Comparison of ENCODE assay signal across 29 mouse cellular contexts in the genomic region with DNA sequence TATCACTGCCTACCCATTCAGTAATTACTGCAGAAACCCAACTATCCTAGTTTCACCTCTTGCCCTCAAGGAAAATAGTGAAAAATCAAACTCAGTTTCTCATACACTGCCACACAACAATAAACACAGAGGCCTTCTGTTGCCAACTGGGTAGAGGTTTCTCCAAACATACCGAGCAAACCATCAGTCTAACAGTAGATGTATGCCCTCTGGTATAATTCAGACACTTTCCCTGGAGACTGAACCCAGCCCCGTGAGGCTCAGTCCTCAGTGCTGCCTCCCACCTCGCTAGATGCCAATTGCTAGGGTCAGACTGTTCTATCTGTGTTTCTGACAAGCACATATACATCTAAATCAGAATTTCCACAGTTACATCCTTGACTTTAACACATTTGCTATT.
DNase-seq lines count a peak whose midpoint lies in the region; ATAC-seq and TF ChIP-seq lines count a peak whose summit lies in the region.
"Had no signal": no experiment of that assay in that cellular context is flagged by ENCODE, and none has a peak within 500 bp of the region (broad histone marks: within the 10 kb centered on the region; RNA-seq: fewer than 3 reads in every experiment).

No protein-coding gene starts in this region.

- H3K9me3 ChIP-seq in intestine, embryonic 14.5 days (ENCODE audit: control insufficient read depth, low read length), result no peaks in the 10 kb centered on the region
- no peaks in the 10 kb centered on the region for H3K9me3 ChIP-seq in intestine, postnatal 0 days (ENCODE audit: control insufficient read depth)
- no peaks in the 10 kb centered on the region for H3K9me3 ChIP-seq in lung, embryonic 15.5 days
- no peaks in the 10 kb centered on the region for H3K9me3 ChIP-seq in embryonic facial prominence, embryonic 15.5 days (replicated peaks)
- H3K9me3 ChIP-seq: embryonic facial prominence, embryonic 12.5 days; forebrain, embryonic 13.5 days; heart, embryonic 10.5 days; hindbrain, embryonic 12.5 days; limb, embryonic 15.5 days; liver, embryonic 13.5 days had no signal

- H3K36me3 ChIP-seq in intestine, embryonic 14.5 days (ENCODE audit: control insufficient read depth, insufficient read depth, low read length), result no peaks in the 10 kb centered on the region
- no peaks in the 10 kb centered on the region for H3K36me3 ChIP-seq in intestine, postnatal 0 days (ENCODE audit: control insufficient read depth, insufficient read depth)
- no peaks in the 10 kb centered on the region for H3K36me3 ChIP-seq in lung, embryonic 15.5 days
- H3K36me3 ChIP-seq in embryonic facial prominence, embryonic 15.5 days, result no peaks in the 10 kb centered on the region
- H3K36me3 ChIP-seq: embryonic facial prominence, embryonic 12.5 days; hindbrain, embryonic 12.5 days; limb, embryonic 15.5 days; liver, embryonic 13.5 days had no signal

- H3K4me2 ChIP-seq in intestine, embryonic 14.5 days (ENCODE audit: low read length), result no peak overlapping the region
- no peak overlapping the region for H3K4me2 ChIP-seq in intestine, postnatal 0 days (replicated peaks; ENCODE audit: low read depth)
- H3K4me2 ChIP-seq in lung, embryonic 15.5 days, result no peak overlapping the region
- no peak overlapping the region for H3K4me2 ChIP-seq in embryonic facial prominence, embryonic 15.5 days (replicated peaks)
- H3K4me2 ChIP-seq: embryonic facial prominence, embryonic 12.5 days; forebrain, embryonic 13.5 days; hindbrain, embryonic 12.5 days; limb, embryonic 15.5 days; liver, embryonic 13.5 days; midbrain, embryonic 11.5 days had no signal

- no peak overlapping the region for H3K9ac ChIP-seq in intestine, embryonic 14.5 days (ENCODE audit: low read length)
- no peak overlapping the region for H3K9ac ChIP-seq in intestine, postnatal 0 days (ENCODE audit: low read depth, low read length)
- H3K9ac ChIP-seq in lung, embryonic 15.5 days, result no peak overlapping the region
- H3K9ac ChIP-seq in embryonic facial prominence, embryonic 15.5 days, result no peak overlapping the region
- H3K9ac ChIP-seq: embryonic facial prominence, embryonic 12.5 days; forebrain, embryonic 13.5 days; hindbrain, embryonic 12.5 days; limb, embryonic 15.5 days; liver, embryonic 13.5 days had no signal

- 0 out of 2 replicates have a peak overlapping the region, but pooled peaks have one; percentile 62 for H3K27ac ChIP-seq in intestine, embryonic 14.5 days (ENCODE audit: low read depth)
- H3K27ac ChIP-seq in intestine, postnatal 0 days (ENCODE audit: low read depth, low read length), result no peak overlapping the region
- peak overlapping the region; percentile 72 for H3K27ac ChIP-seq in lung, embryonic 15.5 days
- H3K27ac ChIP-seq in embryonic facial prominence, embryonic 15.5 days (replicated peaks), result 0 out of 2 replicates have a peak overlapping the region, but pooled peaks have one; percentile 17
- H3K27ac ChIP-seq: embryonic facial prominence, embryonic 12.5 days; forebrain, embryonic 13.5 days; heart, embryonic 10.5 days; hindbrain, embryonic 12.5 days; hindbrain, postnatal 0 days; liver, embryonic 13.5 days had no signal

- TF ChIP-seq CTCF in intestine, postnatal 0 days (IDR thresholded peaks at IDR 0.05; ENCODE audit: low read depth), result no peak

- DNase-seq in adrenal gland, postnatal 10 days, result peak; percentile 53
- DNase-seq in adrenal gland, adult (ENCODE audit: inconsistent age in 2 of 2, low spot score in 1 of 2), result no peak
- no peak for DNase-seq in intestine, embryonic 14.5 days (ENCODE audit: low spot score)
- no peak for DNase-seq in lung, postnatal 10 days
- DNase-seq: adrenal gland, postnatal 14 days; cerebellum, adult 11 months; cerebellum, adult 9-10 months; cerebellum, postnatal 36 days; gastrocnemius, postnatal 14 days; heart, postnatal 10 days; kidney, adult 18-20 months; kidney, postnatal 4 days; liver, embryonic 13.5 days; lung, postnatal 14 days; right cerebral cortex, postnatal 25 days had no signal

- 65% methylated on average over 3 of the region's 3 CpGs for WGBS in intestine, embryonic 14.5 days
- WGBS in intestine, postnatal 0 days, result 75% methylated on average over 3 of the region's 3 CpGs
- 61% methylated on average over 3 of the region's 3 CpGs for WGBS in lung, embryonic 15.5 days
- WGBS in embryonic facial prominence, embryonic 15.5 days, result 58% methylated on average over 3 of the region's 3 CpGs

- H3K4me3 ChIP-seq in intestine, embryonic 14.5 days (ENCODE audit: low read depth, low read length), result no peak overlapping the region
- H3K4me3 ChIP-seq in intestine, postnatal 0 days (ENCODE audit: low read depth, low read length), result no peak overlapping the region
- H3K4me3 ChIP-seq in lung, embryonic 15.5 days, result no peak overlapping the region
- H3K4me3 ChIP-seq in embryonic facial prominence, embryonic 15.5 days (replicated peaks), result no peak overlapping the region
- H3K4me3 ChIP-seq: embryonic facial prominence, embryonic 12.5 days; forebrain, embryonic 13.5 days; heart, embryonic 10.5 days; hindbrain, embryonic 12.5 days; limb, embryonic 15.5 days; liver, embryonic 13.5 days had no signal

- ATAC-seq in intestine, embryonic 14.5 days (replicated peaks; ENCODE audit: low FRiP score, low TSS enrichment, low read depth), result no peak
- no peak for ATAC-seq in intestine, postnatal 0 days
- ATAC-seq in lung, embryonic 15.5 days (ENCODE audit: borderline replicate concordance, extremely low read depth, low FRiP score, low TSS enrichment), result no peak
- no peak for ATAC-seq in embryonic facial prominence, embryonic 15.5 days (ENCODE audit: insufficient number of reproducible peaks, low FRiP score, low TSS enrichment, low read depth)
- ATAC-seq in megakaryocyte progenitor cell, adult 5-6 weeks (replicated peaks; ENCODE audit: poor library complexity), result no peak
- ATAC-seq: activated CD4-positive, CD25-positive, alpha-beta regulatory T cell, adult 4 months; forebrain, embryonic 13.5 days; hindbrain, postnatal 0 days; midbrain, embryonic 16.5 days had no signal

- no peaks in the 10 kb centered on the region for H3K27me3 ChIP-seq in intestine, embryonic 14.5 days (replicated peaks; ENCODE audit: control insufficient read depth, insufficient read depth, low read length)
- H3K27me3 ChIP-seq in intestine, postnatal 0 days (replicated peaks; ENCODE audit: control insufficient read depth, insufficient read depth, low read length), result no peaks in the 10 kb centered on the region
- no peaks in the 10 kb centered on the region for H3K27me3 ChIP-seq in lung, embryonic 15.5 days
- no peaks in the 10 kb centered on the region for H3K27me3 ChIP-seq in embryonic facial prominence, embryonic 15.5 days
- H3K27me3 ChIP-seq: CH12.LX; embryonic facial prominence, embryonic 12.5 days; forebrain, embryonic 13.5 days; hindbrain, embryonic 12.5 days; limb, embryonic 15.5 days; liver, embryonic 13.5 days had no signal

- H3K4me1 ChIP-seq in intestine, embryonic 14.5 days (replicated peaks; ENCODE audit: control insufficient read depth, insufficient read depth, low read length), result peaks cover 36% of the 10 kb centered on the region
- H3K4me1 ChIP-seq in intestine, postnatal 0 days (replicated peaks; ENCODE audit: control insufficient read depth, insufficient read depth, low read length), result 0 out of 2 replicates have a peak, but pooled peaks cover 8% of the 10 kb centered on the region
- peaks cover 57% of the 10 kb centered on the region for H3K4me1 ChIP-seq in lung, embryonic 15.5 days
- peaks cover 48% of the 10 kb centered on the region for H3K4me1 ChIP-seq in embryonic facial prominence, embryonic 15.5 days
